ENCODE assay signal across 16 mouse cellular contexts in the genomic region with DNA sequence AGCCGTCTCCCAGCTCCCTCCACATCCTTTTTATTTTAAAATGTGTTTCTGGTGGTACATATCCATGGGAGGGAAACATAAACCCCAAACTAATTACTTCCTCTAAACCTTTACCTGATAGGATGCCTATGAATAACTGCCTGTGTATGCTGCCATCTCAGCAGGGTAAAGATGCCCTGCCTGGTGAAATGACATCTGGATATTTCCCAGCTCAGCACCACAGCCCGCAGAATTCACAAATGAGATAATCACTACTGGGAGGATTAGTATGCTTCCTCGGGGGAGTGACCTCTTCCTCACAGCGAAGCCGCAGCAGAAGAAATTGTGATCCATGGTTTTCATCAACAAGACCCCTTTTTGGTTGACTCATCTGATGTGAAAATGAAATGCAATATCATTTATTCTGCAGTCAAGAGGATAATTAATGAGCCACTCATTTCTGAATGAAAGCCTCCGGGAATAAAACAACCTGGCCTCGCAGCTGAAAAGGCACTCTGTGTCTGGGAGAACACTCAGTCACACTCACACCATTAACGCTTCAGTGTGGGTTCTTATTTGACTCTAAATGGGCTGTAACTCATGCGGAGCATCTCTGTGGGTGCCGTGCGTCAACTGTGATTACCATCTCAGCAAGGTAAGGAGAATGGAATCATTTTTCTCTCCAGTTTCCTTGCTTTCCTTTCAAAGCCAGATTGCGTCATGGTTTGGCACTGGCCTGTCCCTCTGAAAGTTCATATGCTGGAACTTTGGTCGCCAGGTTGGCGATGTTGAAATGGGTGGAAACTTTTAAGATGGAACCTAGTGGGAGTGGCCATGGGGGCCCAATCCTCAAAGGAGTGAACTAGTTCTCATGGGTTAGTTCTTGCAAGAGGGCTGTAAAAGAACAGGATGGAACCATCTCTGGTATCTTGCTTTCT. TPM values are rescaled to one million over a fixed set of nuclear protein-coding genes. Genes with fewer than 3 reads are reported as not detected.
DNase-seq lines count a peak whose midpoint lies in the region; ATAC-seq and TF ChIP-seq lines count a peak whose summit lies in the region.
"Had no signal": no experiment of that assay in that cellular context is flagged by ENCODE, and none has a peak within 500 bp of the region (broad histone marks: within the 10 kb centered on the region; RNA-seq: fewer than 3 reads in every experiment).

No protein-coding gene starts in this region.

- peak; percentile 32 for DNase-seq in hindbrain, embryonic 14.5 days (ENCODE audit: low spot score)
- peak; percentile 34 for DNase-seq in adipocyte (ENCODE audit: low spot score)
- peak; percentile 77 for DNase-seq in brain, embryonic 14.5 days (ENCODE audit: low read depth)
- DNase-seq in cerebellum, postnatal 25 days = no peak
- no peak for DNase-seq in right cerebral cortex, postnatal 10 days (ENCODE audit: low spot score in 2 of 2)
- DNase-seq: cerebellum, adult 8-10 months; gastrocnemius, postnatal 36 days; kidney, postnatal 14 days; lung, adult 2 months had no signal

- H3K27me3 ChIP-seq in hindbrain, embryonic 14.5 days (ENCODE audit: control insufficient read depth, insufficient read depth, low read length) = 0 out of 2 replicates have a peak, but pooled peaks cover 3% of the 10 kb centered on the region
- H3K27me3 ChIP-seq in hindbrain, embryonic 12.5 days = no peaks in the 10 kb centered on the region
- no peaks in the 10 kb centered on the region for H3K27me3 ChIP-seq in neural tube, embryonic 14.5 days (ENCODE audit: control insufficient read depth, insufficient read depth, low read length)
- H3K27me3 ChIP-seq: embryonic facial prominence, embryonic 15.5 days; limb, embryonic 15.5 days had no signal

- peaks cover 9% of the 10 kb centered on the region; the same call in 1 of the 2 replicates for H3K4me1 ChIP-seq in hindbrain, embryonic 14.5 days (replicated peaks; ENCODE audit: control insufficient read depth, insufficient read depth, low read length)
- H3K4me1 ChIP-seq in hindbrain, embryonic 12.5 days = peaks cover 6% of the 10 kb centered on the region; the same call in 1 of the 2 replicates
- peaks cover 4% of the 10 kb centered on the region; the same call in 1 of the 2 replicates for H3K4me1 ChIP-seq in neural tube, embryonic 14.5 days (ENCODE audit: control insufficient read depth, insufficient read depth, low read length)
- H3K4me1 ChIP-seq: embryonic facial prominence, embryonic 15.5 days; limb, embryonic 15.5 days had no signal

- no peaks in the 10 kb centered on the region for H3K9me3 ChIP-seq in hindbrain, embryonic 14.5 days (ENCODE audit: control insufficient read depth, low read length)
- no peaks in the 10 kb centered on the region for H3K9me3 ChIP-seq in hindbrain, embryonic 12.5 days (replicated peaks)
- H3K9me3 ChIP-seq in neural tube, embryonic 14.5 days (ENCODE audit: control insufficient read depth, low read length) = no peaks in the 10 kb centered on the region
- H3K9me3 ChIP-seq: embryonic facial prominence, embryonic 15.5 days; limb, embryonic 15.5 days had no signal

- peak overlapping the region; percentile 14 for H3K27ac ChIP-seq in hindbrain, embryonic 14.5 days
- no peak overlapping the region for H3K27ac ChIP-seq in hindbrain, embryonic 12.5 days
- no peak overlapping the region for H3K27ac ChIP-seq in neural tube, embryonic 14.5 days (ENCODE audit: low read depth, low read length)
- H3K27ac ChIP-seq: embryonic facial prominence, embryonic 15.5 days; limb, embryonic 15.5 days; macrophage had no signal

- H3K36me3 ChIP-seq in hindbrain, embryonic 14.5 days (replicated peaks; ENCODE audit: control insufficient read depth, insufficient read depth) = no peaks in the 10 kb centered on the region
- H3K36me3 ChIP-seq in hindbrain, embryonic 12.5 days = no peaks in the 10 kb centered on the region
- H3K36me3 ChIP-seq in neural tube, embryonic 14.5 days (ENCODE audit: control insufficient read depth, insufficient read depth, low read length) = no peaks in the 10 kb centered on the region
- H3K36me3 ChIP-seq: embryonic facial prominence, embryonic 15.5 days; limb, embryonic 15.5 days had no signal

- TF ChIP-seq CTCF in brain, embryonic 14.5 days (IDR thresholded peaks at IDR 0.05; ENCODE audit: borderline replicate concordance, extremely low read depth, insufficient read depth, insufficient read length) = no peak

- no peak for ATAC-seq in hindbrain, embryonic 14.5 days (ENCODE audit: low FRiP score)
- no peak for ATAC-seq in hindbrain, embryonic 12.5 days (ENCODE audit: low FRiP score)
- peak; percentile 60; the same call in 1 of the 2 replicates for ATAC-seq in neural tube, embryonic 14.5 days (ENCODE audit: low read depth)
- ATAC-seq: intestine, postnatal 0 days had no signal

- H3K9ac ChIP-seq in hindbrain, embryonic 14.5 days = no peak overlapping the region
- H3K9ac ChIP-seq in hindbrain, embryonic 12.5 days = no peak overlapping the region
- H3K9ac ChIP-seq in neural tube, embryonic 14.5 days (replicated peaks; ENCODE audit: low read depth, low read length) = no peak overlapping the region
- H3K9ac ChIP-seq: embryonic facial prominence, embryonic 15.5 days; limb, embryonic 15.5 days had no signal

- TF ChIP-seq POLR2A in brain, embryonic 14.5 days (IDR thresholded peaks at IDR 0.05; ENCODE audit: borderline replicate concordance, extremely low read depth, insufficient read depth, insufficient read length, poor library complexity, severe bottlenecking) = no peak

- no peak overlapping the region for H3K4me2 ChIP-seq in hindbrain, embryonic 14.5 days (replicated peaks)
- no peak overlapping the region for H3K4me2 ChIP-seq in hindbrain, embryonic 12.5 days (replicated peaks)
- no peak overlapping the region for H3K4me2 ChIP-seq in neural tube, embryonic 14.5 days (ENCODE audit: low read depth, low read length)
- H3K4me2 ChIP-seq: embryonic facial prominence, embryonic 15.5 days; heart, embryonic 11.5 days; limb, embryonic 15.5 days had no signal

- H3K4me3 ChIP-seq in hindbrain, embryonic 14.5 days (replicated peaks; ENCODE audit: low read length) = no peak overlapping the region
- no peak overlapping the region for H3K4me3 ChIP-seq in hindbrain, embryonic 12.5 days
- no peak overlapping the region for H3K4me3 ChIP-seq in neural tube, embryonic 14.5 days (ENCODE audit: low read depth, low read length)
- H3K4me3 ChIP-seq: embryonic facial prominence, embryonic 15.5 days; limb, embryonic 15.5 days had no signal

- WGBS in hindbrain, embryonic 14.5 days = 37% methylated on average over 14 of the region's 14 CpGs
- WGBS in hindbrain, embryonic 12.5 days = 47% methylated on average over 14 of the region's 14 CpGs
- WGBS in neural tube, embryonic 14.5 days = 26% methylated on average over 14 of the region's 14 CpGs

RNA-seq across cellular contexts. Expression of gene Prok2, which starts 36.1 kb away (rescaled TPM):
- 0.18 TPM in 1 of 2 replicates, not detected in the other for polyA plus RNA-seq in hindbrain, embryonic 14.5 days (2014; fragmentation: Nextera tagmentation; extraction: Ambion mirVana)
- 0.14 TPM in 1 of 2 replicates, not detected in the other for polyA plus RNA-seq in hindbrain, embryonic 12.5 days (2016; fragmentation: Nextera tagmentation; extraction: Ambion mirVana)
- 0.06 and 0.46 TPM in 2 replicates for polyA plus RNA-seq in brain, embryonic 14.5 days (2012; rRNA removed)
- polyA plus RNA-seq in neural tube, embryonic 14.5 days (2014; fragmentation: Nextera tagmentation; extraction: Ambion mirVana) = not detected in 2 replicates
- polyA plus RNA-seq: heart, embryonic 11.5 days; intestine, postnatal 0 days; lung, adult 2 months; macrophage had no signal

Comparison
In these comparisons a context has a peak if more than half of its experiments do, and no peak if none do; other contexts are left out.
1. DNase-seq: peak in hindbrain, embryonic 14.5 days (single experiment), adipocyte (single experiment) and brain, embryonic 14.5 days (single experiment); none in cerebellum, postnatal 25 days (0 of 2) and right cerebral cortex, postnatal 10 days (0 of 2).